14 mouse cellular contexts compared by ENCODE assay signal in genomic region chr17:29731266-29731952, GRCm38 (mm10). TPM values are rescaled to one million over a fixed set of nuclear protein-coding genes. Genes with fewer than 3 reads are reported as not detected.
DNase-seq lines count a peak whose midpoint lies in the region; ATAC-seq lines count a peak whose summit lies in the region.
"Had no signal": no experiment of that assay in that cellular context is flagged by ENCODE, and none has a peak within 500 bp of the region (broad histone marks: within the 10 kb centered on the region; RNA-seq: fewer than 3 reads in every experiment).

No protein-coding gene starts in this region.

- peak overlapping the region; percentile 56 for H3K27ac ChIP-seq in heart, embryonic 16.5 days (ENCODE audit: low read length)
- H3K27ac ChIP-seq in hindbrain, embryonic 14.5 days: peak overlapping the region; percentile 74
- H3K27ac ChIP-seq in neural tube, embryonic 12.5 days: peak overlapping the region; percentile 23; the same call in 1 of the 2 replicates
- no peak overlapping the region for H3K27ac ChIP-seq in kidney, embryonic 15.5 days
- H3K27ac ChIP-seq: macrophage had no signal

- no peak overlapping the region for H3K4me2 ChIP-seq in heart, embryonic 16.5 days (ENCODE audit: low read depth, low read length)
- H3K4me2 ChIP-seq in hindbrain, embryonic 14.5 days (replicated peaks): no peak overlapping the region
- H3K4me2 ChIP-seq in neural tube, embryonic 12.5 days (replicated peaks): peak overlapping the region; percentile 14; the same call in 1 of the 2 replicates
- H3K4me2 ChIP-seq in kidney, embryonic 15.5 days: no peak overlapping the region

- H3K27me3 ChIP-seq in heart, embryonic 16.5 days (ENCODE audit: control insufficient read depth, insufficient read depth, low read length): no peaks in the 10 kb centered on the region
- H3K27me3 ChIP-seq in hindbrain, embryonic 14.5 days (ENCODE audit: control insufficient read depth, insufficient read depth, low read length): no peaks in the 10 kb centered on the region
- H3K27me3 ChIP-seq in neural tube, embryonic 12.5 days (replicated peaks): no peaks in the 10 kb centered on the region
- no peaks in the 10 kb centered on the region for H3K27me3 ChIP-seq in kidney, embryonic 15.5 days

- no peak for DNase-seq in heart, postnatal 14 days
- peak; percentile 59 to 61 for DNase-seq in adrenal gland, postnatal 36 days
- DNase-seq in hindbrain, embryonic 14.5 days (ENCODE audit: low spot score): no peak
- no peak for DNase-seq in spleen, postnatal 14 days (ENCODE audit: low spot score in 2 of 2)
- DNase-seq: kidney, postnatal 10 days; right cerebral cortex, postnatal 4 days; thymus, postnatal 25 days had no signal

- no peaks in the 10 kb centered on the region for H3K36me3 ChIP-seq in heart, embryonic 16.5 days (ENCODE audit: control insufficient read depth, insufficient read depth)
- H3K36me3 ChIP-seq in hindbrain, embryonic 14.5 days (replicated peaks; ENCODE audit: control insufficient read depth, insufficient read depth): no peaks in the 10 kb centered on the region
- H3K36me3 ChIP-seq in neural tube, embryonic 12.5 days: no peaks in the 10 kb centered on the region
- H3K36me3 ChIP-seq in kidney, embryonic 15.5 days: no peaks in the 10 kb centered on the region

- no peak overlapping the region for H3K4me3 ChIP-seq in heart, embryonic 16.5 days (ENCODE audit: low read length)
- H3K4me3 ChIP-seq in hindbrain, embryonic 14.5 days (replicated peaks; ENCODE audit: low read length): no peak overlapping the region
- H3K4me3 ChIP-seq in neural tube, embryonic 12.5 days: no peak overlapping the region
- H3K4me3 ChIP-seq in kidney, embryonic 15.5 days (replicated peaks): no peak overlapping the region
- H3K4me3 ChIP-seq: erythroblast, embryonic 14.5 days had no signal

- intact Hi-C loops in heart, postnatal 14 days (cut with DNase I): no loop called here

- no peak for ATAC-seq in heart, embryonic 16.5 days (replicated peaks; ENCODE audit: extremely low read depth, insufficient read depth, low FRiP score)
- 0 out of 2 replicates have a peak, but pooled peaks have one; percentile 33 for ATAC-seq in hindbrain, embryonic 14.5 days (ENCODE audit: low FRiP score)
- peak; percentile 64 for ATAC-seq in neural tube, embryonic 12.5 days (ENCODE audit: low FRiP score, low read depth)
- ATAC-seq in kidney, embryonic 15.5 days (replicated peaks; ENCODE audit: low FRiP score): no peak
- no peak for ATAC-seq in megakaryocyte progenitor cell, adult 5-6 weeks (replicated peaks; ENCODE audit: poor library complexity)
- ATAC-seq: activated CD4-positive, CD25-positive, alpha-beta regulatory T cell, adult 4 months had no signal

- H3K9ac ChIP-seq in heart, embryonic 16.5 days (ENCODE audit: low read length): no peak overlapping the region
- H3K9ac ChIP-seq in hindbrain, embryonic 14.5 days: 0 out of 2 replicates have a peak overlapping the region, but pooled peaks have one; percentile 4
- H3K9ac ChIP-seq in neural tube, embryonic 12.5 days: peak overlapping the region; percentile 26; the same call in 1 of the 2 replicates
- no peak overlapping the region for H3K9ac ChIP-seq in kidney, embryonic 15.5 days

- H3K9me3 ChIP-seq in heart, embryonic 16.5 days (replicated peaks; ENCODE audit: control insufficient read depth, low read length): no peaks in the 10 kb centered on the region
- H3K9me3 ChIP-seq in hindbrain, embryonic 14.5 days (ENCODE audit: control insufficient read depth, low read length): no peaks in the 10 kb centered on the region
- H3K9me3 ChIP-seq in neural tube, embryonic 12.5 days: no peaks in the 10 kb centered on the region
- no peaks in the 10 kb centered on the region for H3K9me3 ChIP-seq in kidney, embryonic 15.5 days (replicated peaks)

- peaks cover 12% of the 10 kb centered on the region for H3K4me1 ChIP-seq in heart, embryonic 16.5 days (ENCODE audit: control insufficient read depth, insufficient read depth, low read length)
- H3K4me1 ChIP-seq in hindbrain, embryonic 14.5 days (replicated peaks; ENCODE audit: control insufficient read depth, insufficient read depth, low read length): peaks cover 25% of the 10 kb centered on the region
- peaks cover 33% of the 10 kb centered on the region for H3K4me1 ChIP-seq in neural tube, embryonic 12.5 days
- peaks cover 12% of the 10 kb centered on the region for H3K4me1 ChIP-seq in kidney, embryonic 15.5 days

- WGBS in heart, embryonic 16.5 days: 63% methylated on average over 12 of the region's 12 CpGs
- WGBS in hindbrain, embryonic 14.5 days: 26% methylated on average over 12 of the region's 12 CpGs
- WGBS in neural tube, embryonic 12.5 days: 50% methylated on average over 12 of the region's 12 CpGs
- WGBS in kidney, embryonic 15.5 days: 61% methylated on average over 12 of the region's 12 CpGs

RNA-seq across cellular contexts. Expression of gene Ccdc167, which starts 14.6 kb away (rescaled TPM):
- polyA plus RNA-seq in heart, embryonic 16.5 days (2015; fragmentation: Nextera tagmentation; extraction: Ambion mirVana): 11.7 and 12.5 TPM in 2 replicates
- total RNA-seq in heart, postnatal 14 days (2021): 10 to 100 TPM; 11.4 to 12.1 TPM
- total RNA-seq in adrenal gland, postnatal 36 days (2021): 10 to 100 TPM in 1 of 2 experiments, 1 to 10 TPM in 1; 8.6 to 11.4 TPM
- 13.5 and 13.6 TPM in 2 replicates for polyA plus RNA-seq in hindbrain, embryonic 14.5 days (2014; fragmentation: Nextera tagmentation; extraction: Ambion mirVana)
- polyA plus RNA-seq in neural tube, embryonic 12.5 days (2016; fragmentation: Nextera tagmentation; extraction: Ambion mirVana): 15.4 and 17.1 TPM in 2 replicates
- polyA plus RNA-seq in kidney, embryonic 15.5 days (2015; fragmentation: Nextera tagmentation; extraction: Ambion mirVana): 14.2 and 15.5 TPM in 2 replicates
- total RNA-seq in megakaryocyte progenitor cell, adult 5-6 weeks (2015): 19.1 and 20.1 TPM in 2 replicates
- 6.3 and 11.3 TPM in 2 replicates for total RNA-seq in megakaryocyte progenitor cell, adult 5-6 weeks (2017)

Comparison
In these comparisons a context has a peak if more than half of its experiments do, and no peak if none do; other contexts are left out.
1. ATAC-seq: peak in hindbrain, embryonic 14.5 days (single experiment) and neural tube, embryonic 12.5 days (single experiment); none in heart, embryonic 16.5 days (single experiment), kidney, embryonic 15.5 days (single experiment) and megakaryocyte progenitor cell, adult 5-6 weeks (single experiment).
2. H3K9ac ChIP-seq: peak in hindbrain, embryonic 14.5 days (single experiment) and neural tube, embryonic 12.5 days (single experiment); none in heart, embryonic 16.5 days (single experiment) and kidney, embryonic 15.5 days (single experiment).
3. DNase-seq: peak in adrenal gland, postnatal 36 days (2 of 2); none in heart, postnatal 14 days (0 of 2), hindbrain, embryonic 14.5 days (single experiment) and spleen, postnatal 14 days (0 of 2).